Mouse (Mus musculus) midbrain, embryonic 13.5 days (tissue): ENCODE results near the gene Sacs. TPM values are rescaled to one million over a fixed set of nuclear protein-coding genes. Genes with fewer than 3 reads are reported as not detected.

Source experiments
- polyA plus RNA-seq: library from polyadenylated mRNA; unstranded; fragments of >200 nt; fragmentation: Nextera tagmentation; extraction: Ambion mirVana; gene quantifications from 2 replicates; pipeline ENCODE4 v1.2.1, GENCODE M21; 2015

The Sacs gene
- polyA plus RNA-seq, 1 experiment from 2014 or later = 7.3 TPM

Other genes with a start within 250 kb of the Sacs start
- 42.9 and 45.4 TPM in 2 replicates for gene Tnfrsf19, start 92.0 kb upstream of the Sacs start, polyA plus RNA-seq
- not detected in 2 replicates for gene Sgcg, start 120.0 kb downstream of the Sacs start, polyA plus RNA-seq
- 0.20 and 0.44 TPM in 2 replicates for gene Arl11, start 171.3 kb downstream of the Sacs start, polyA plus RNA-seq
- gene Ebpl, start 222.0 kb downstream of the Sacs start, polyA plus RNA-seq = 9.0 and 9.3 TPM in 2 replicates